Mouse (Mus musculus): Measurements from ENCODE around the gene Olfr1434. TPM values are rescaled to one million over a fixed set of nuclear protein-coding genes. Genes with fewer than 3 reads are reported as not detected.
"Not testable (repeated sequence)": the region's sequence is repeated elsewhere in the genome, so short reads cannot be mapped to it uniquely, and the experiment has no call there.

The Olfr1434 gene
- polyA plus RNA-seq (2012) = not detected in 2 replicates

DNA sequence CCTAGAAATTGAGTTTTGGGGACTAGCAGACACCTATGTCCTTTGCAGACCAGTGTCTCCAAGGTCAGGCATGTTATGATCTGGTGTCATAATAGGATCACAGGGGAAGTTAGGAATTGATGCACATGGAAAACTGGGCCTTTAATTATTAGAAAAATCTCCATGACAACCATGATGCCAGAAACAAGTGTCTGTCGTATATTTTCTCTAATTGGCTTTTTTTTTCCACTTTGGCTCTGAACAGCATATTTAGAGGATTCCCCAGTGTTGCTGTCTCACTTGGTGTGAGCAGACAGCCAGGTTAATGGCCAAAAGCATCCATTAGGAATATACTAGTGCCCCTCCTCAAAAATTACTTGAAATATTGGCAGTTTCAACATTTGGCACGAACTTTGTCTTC lies at the start of gene Olfr1434:
TSS of gene Olfr1434 (plus strand) at position 301 of the 400 bp plus-strand sequence.
- Histone ChIP-seq H3K36me3 (ENCODE audit: control insufficient read depth) (no peaks in the 10 kb centered on the region), H3K27me3 (ENCODE audit: control insufficient read depth) (no peaks in the 10 kb centered on the region), H3K9me3 (ENCODE audit: control insufficient read depth, low read length) (no peaks in the 10 kb centered on the region), H3K4me1 (ENCODE audit: control insufficient read depth) (no peaks in the 10 kb centered on the region), H3K4me3 (replicated peaks) (no peak within 1 kb of the TSS)
- TF ChIP-seq GATA1 (IDR thresholded peaks at IDR 0.05; ENCODE audit: low read length) (no peak), TAL1 (IDR thresholded peaks at IDR 0.05; ENCODE audit: low read length) (no peak)

GRCm38 (mm10) chr19:12232496-12232895 lies 47.2 kb upstream of the Olfr1434 start, which contains the start of gene Olfr1432:
Olfr1432 (minus strand) TSS chr19:12232596.
- H3K4me1 ChIP-seq (ENCODE audit: control insufficient read depth); H3K27me3 ChIP-seq (ENCODE audit: control insufficient read depth); H3K9me3 ChIP-seq (ENCODE audit: control insufficient read depth, low read length); H3K36me3 ChIP-seq (ENCODE audit: control insufficient read depth); H3K4me3 ChIP-seq (replicated peaks): not testable (repeated sequence)

- no peaks in the 10 kb centered on the region for H3K9me3 ChIP-seq (ENCODE audit: control insufficient read depth, low read length)
- no peaks in the 10 kb centered on the region for H3K27me3 ChIP-seq (ENCODE audit: control insufficient read depth)
- H3K4me1 ChIP-seq (ENCODE audit: control insufficient read depth) = no peaks in the 10 kb centered on the region
- H3K36me3 ChIP-seq (ENCODE audit: control insufficient read depth) = no peaks in the 10 kb centered on the region
- H3K4me3 ChIP-seq (replicated peaks) = no peak within 1 kb of the TSS
- TF ChIP-seq GATA1 (IDR thresholded peaks at IDR 0.05; ENCODE audit: low read length) (no peak), TAL1 (IDR thresholded peaks at IDR 0.05; ENCODE audit: low read length) (no peak)
Measured at GRCm38 (mm10) chr19:12241559-12241958, 38.1 kb upstream of the Olfr1434 start, which contains the start of gene Olfr262. Olfr262 (minus strand) TSS chr19:12241659.

DNA sequence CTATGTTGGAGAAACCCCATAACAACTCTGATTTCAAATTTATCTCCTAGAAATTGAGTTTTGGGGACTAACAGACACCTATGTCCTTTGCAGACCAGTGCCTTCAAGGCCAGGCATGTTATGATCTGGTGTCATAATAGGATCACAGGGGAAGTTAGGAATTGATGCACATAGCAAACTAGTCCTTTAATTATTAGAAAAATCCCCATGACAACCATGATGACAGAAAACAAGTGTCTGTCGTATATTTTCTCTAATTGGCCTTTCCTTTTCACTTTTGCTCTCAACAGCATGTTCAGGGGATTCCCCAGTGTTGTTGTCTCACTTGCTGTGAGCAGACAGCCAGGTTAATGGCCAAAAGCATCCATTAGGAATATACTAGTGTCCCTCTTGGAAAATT lies 18.9 kb upstream of the Olfr1434 start, which contains the start of gene Olfr235:
TSS of gene Olfr235 (plus strand) at position 301 of the 400 bp plus-strand sequence.
- Histone ChIP-seq H3K27me3 (ENCODE audit: control insufficient read depth) (no peaks in the 10 kb centered on the region), H3K4me1 (ENCODE audit: control insufficient read depth) (no peaks in the 10 kb centered on the region)

DNA sequence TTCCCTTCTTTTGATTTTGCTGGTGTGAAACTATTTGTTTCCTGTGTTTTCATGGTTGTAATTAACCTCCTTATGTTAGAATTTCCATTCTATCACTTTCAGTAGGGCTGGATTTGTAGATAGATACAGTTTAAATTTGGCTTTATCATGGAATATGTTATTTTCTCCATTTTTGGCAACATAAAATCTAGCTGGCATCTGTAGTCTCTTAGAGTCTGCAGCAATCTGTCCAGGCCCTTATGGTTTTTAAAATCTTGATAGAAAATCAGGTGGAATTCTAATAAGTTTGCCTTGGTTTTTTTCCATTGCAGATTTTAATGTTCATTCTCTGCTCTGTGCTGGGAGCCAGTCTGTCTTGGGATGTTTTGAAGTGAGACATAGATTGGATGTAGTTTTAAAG lies 13.3 kb downstream of the Olfr1434 start:
- Histone ChIP-seq H3K4me3 (replicated peaks) (no peak overlapping the region), H3K4me1 (ENCODE audit: control insufficient read depth) (no peaks in the 10 kb centered on the region), H3K36me3 (ENCODE audit: control insufficient read depth) (no peaks in the 10 kb centered on the region), H3K27me3 (ENCODE audit: control insufficient read depth) (no peaks in the 10 kb centered on the region), H3K9me3 (ENCODE audit: control insufficient read depth, low read length) (no peaks in the 10 kb centered on the region)
- TF ChIP-seq GATA1 (IDR thresholded peaks at IDR 0.05; ENCODE audit: low read length) (no peak), TAL1 (IDR thresholded peaks at IDR 0.05; ENCODE audit: low read length) (no peak)

More for the DNA sequence above, 18.9 kb upstream of the Olfr1434 start, which contains the start of gene Olfr235:
- H3K36me3 ChIP-seq (ENCODE audit: control insufficient read depth) = no peaks in the 10 kb centered on the region
- H3K4me3 ChIP-seq (replicated peaks) = no peak within 1 kb of the TSS
- no peak for TF ChIP-seq TAL1 (IDR thresholded peaks at IDR 0.05; ENCODE audit: low read length)
- no peak for TF ChIP-seq GATA1 (IDR thresholded peaks at IDR 0.05; ENCODE audit: low read length)
- H3K9me3 ChIP-seq (ENCODE audit: control insufficient read depth, low read length) = no peaks in the 10 kb centered on the region

GRCm38 (mm10) chr19:12299030-12299429 lies 19.4 kb downstream of the Olfr1434 start, which contains the start of gene Olfr1436:
Olfr1436 (minus strand) TSS chr19:12299130.
- H3K36me3 ChIP-seq (ENCODE audit: control insufficient read depth); H3K9me3 ChIP-seq (ENCODE audit: control insufficient read depth, low read length); H3K27me3 ChIP-seq (ENCODE audit: control insufficient read depth); H3K4me3 ChIP-seq (replicated peaks); H3K4me1 ChIP-seq (ENCODE audit: control insufficient read depth): not testable (repeated sequence)

- no peak for TF ChIP-seq TAL1 (IDR thresholded peaks at IDR 0.05; ENCODE audit: low read length)
- no peak for TF ChIP-seq GATA1 (IDR thresholded peaks at IDR 0.05; ENCODE audit: low read length)
- no peak within 1 kb of the TSS for H3K4me3 ChIP-seq (replicated peaks)
- H3K4me1 ChIP-seq (ENCODE audit: control insufficient read depth) = no peaks in the 10 kb centered on the region
Measured at GRCm38 (mm10) chr19:12325001-12325400, 45.3 kb downstream of the Olfr1434 start, which contains the start of gene Olfr1437. Olfr1437 (minus strand) TSS chr19:12325101.

More at GRCm38 (mm10) chr19:12325001-12325400, 45.3 kb downstream of the Olfr1434 start, which contains the start of gene Olfr1437:
- Histone ChIP-seq H3K9me3 (ENCODE audit: control insufficient read depth, low read length) (no peaks in the 10 kb centered on the region), H3K27me3 (ENCODE audit: control insufficient read depth) (no peaks in the 10 kb centered on the region), H3K36me3 (ENCODE audit: control insufficient read depth) (no peaks in the 10 kb centered on the region)

Other genes starting within 250 kb of the Olfr1434 start
- gene Olfr1423, start 238.5 kb upstream of the Olfr1434 start, polyA plus RNA-seq (2012) = not detected in 2 replicates
- gene Olfr1424, start 217.2 kb upstream of the Olfr1434 start, polyA plus RNA-seq (2012) = not detected in 2 replicates
- gene Olfr1425, start 202.1 kb upstream of the Olfr1434 start, polyA plus RNA-seq (2012) = not detected in 2 replicates
- gene Olfr1426, start 187.8 kb upstream of the Olfr1434 start, polyA plus RNA-seq (2012) = not detected in 2 replicates
- gene Olfr1427, start 176.5 kb upstream of the Olfr1434 start, polyA plus RNA-seq (2012) = not detected in 2 replicates
- gene Olfr1428, start 164.0 kb upstream of the Olfr1434 start, polyA plus RNA-seq (2012) = not detected in 2 replicates
- gene Olfr76, start 156.7 kb upstream of the Olfr1434 start, polyA plus RNA-seq (2012) = not detected in 2 replicates
- not detected in 2 replicates for gene Olfr1555-ps1, start 109.7 kb upstream of the Olfr1434 start, polyA plus RNA-seq (2012)
- not detected in 2 replicates for gene Olfr1431, start 79.2 kb upstream of the Olfr1434 start, polyA plus RNA-seq (2012)
- gene Olfr1432, start 47.3 kb upstream of the Olfr1434 start, polyA plus RNA-seq (2012) = not detected in 2 replicates
- not detected in 2 replicates for gene Olfr262, start 38.2 kb upstream of the Olfr1434 start, polyA plus RNA-seq (2012)
- not detected in 2 replicates for gene Olfr235, start 18.8 kb upstream of the Olfr1434 start, polyA plus RNA-seq (2012)
- gene Olfr1436, start 19.3 kb downstream of the Olfr1434 start, polyA plus RNA-seq (2012) = not detected in 2 replicates
- gene Olfr1437, start 45.2 kb downstream of the Olfr1434 start, polyA plus RNA-seq (2012) = not detected in 2 replicates
- gene Olfr1438-ps1, start 56.1 kb downstream of the Olfr1434 start, polyA plus RNA-seq (2012) = not detected in 2 replicates
- not detected in 2 replicates for gene Olfr1440, start 107.4 kb downstream of the Olfr1434 start, polyA plus RNA-seq (2012)
- 0.02 TPM in 1 of 2 replicates, not detected in the other for gene Olfr1441, start 137.6 kb downstream of the Olfr1434 start, polyA plus RNA-seq (2012)
- 0.02 TPM in 1 of 2 replicates, not detected in the other for gene Pfpl, start 148.1 kb downstream of the Olfr1434 start, polyA plus RNA-seq (2012)
- gene Mpeg1, start 180.9 kb downstream of the Olfr1434 start, polyA plus RNA-seq (2012) = 0.02 and 0.03 TPM in 2 replicates
- 0.01 TPM in 2 replicates for gene Dtx4, start 221.6 kb downstream of the Olfr1434 start, polyA plus RNA-seq (2012)

Measured in erythroblast, embryonic 14.5 days (primary cell).